Mouse (Mus musculus) limb, embryonic 11.5 days (tissue): ENCODE data around the gene Prkar1a. TPM values are rescaled to one million over a fixed set of nuclear protein-coding genes. Genes with fewer than 3 reads are reported as not detected.
A peak's percentile ranks its signal among the peaks of the same experiment; 100 is the strongest.

Source experiments
- ATAC-seq: fragments of 200-750 bp; cut with Nextera tagmentation; 2 replicates; pipeline ENCODE4 v1.8.0; 2017; ENCODE audit warnings: low read depth; ENCODE audit not compliant: insufficient number of reproducible peaks, low FRiP score, low TSS enrichment
- DNase-seq: peaks from one replicate; pipeline ENCODE4 v3.0.0-alpha.2; 2015; ENCODE audit warnings: low spot score
- H3K27ac ChIP-seq: fragments of 300-500 bp; sonication (generic); replicated peaks from 2 replicates; pipeline ENCODE4 v1.5.1; 2014; ENCODE audit warnings: low read depth, mild to moderate bottlenecking, low read length
- H3K27me3 ChIP-seq: fragments of 300-500 bp; sonication (generic); 2 replicates; pipeline ENCODE4 v1.6.1; 2014; ENCODE audit warnings: mild to moderate bottlenecking, low read length, mixed read lengths; ENCODE audit not compliant: control insufficient read depth, insufficient read depth
- H3K36me3 ChIP-seq: fragments of 300-500 bp; sonication (generic); 2 replicates; pipeline ENCODE4 v1.6.1; 2014; ENCODE audit warnings: mild to moderate bottlenecking, low read length, moderate library complexity, mixed read lengths; ENCODE audit not compliant: control insufficient read depth, insufficient read depth
- H3K4me1 ChIP-seq: fragments of 300-500 bp; sonication (generic); 2 replicates; pipeline ENCODE4 v1.6.1; 2014; ENCODE audit warnings: low read length, mixed read lengths; ENCODE audit not compliant: control insufficient read depth, insufficient read depth
- H3K4me2 ChIP-seq: fragments of 300-500 bp; sonication (generic); 2 replicates; pipeline ENCODE4 v1.6.1; 2014; ENCODE audit warnings: low read depth, mild to moderate bottlenecking, moderate library complexity; ENCODE audit not compliant: severe bottlenecking
- H3K4me3 ChIP-seq: fragments of 300-500 bp; sonication (generic); 2 replicates; pipeline ENCODE4 v1.5.1; 2014; ENCODE audit warnings: low read depth, low read length
- H3K9ac ChIP-seq: fragments of 300-500 bp; sonication (generic); 2 replicates; pipeline ENCODE4 v1.6.1; 2014; ENCODE audit warnings: mild to moderate bottlenecking, low read length
- H3K9me3 ChIP-seq: fragments of 300-500 bp; sonication (generic); 2 replicates; pipeline ENCODE4 v1.6.1; 2016; ENCODE audit warnings: low read length; ENCODE audit not compliant: control insufficient read depth
- WGBS: fragments of 180-500 bp; shearing (Covaris S2); extraction: QIAGEN DNeasy Blood & Tissue Kit; methylation state at CpG from one replicate; pipeline ENCODE4 v1.1.7; 2014; 5-methylcytosine and 5-hydroxymethylcytosine counted together
- polyA plus RNA-seq: library from polyadenylated mRNA; unstranded; fragments of >200 nt; fragmentation: Nextera tagmentation; extraction: Ambion mirVana; gene quantifications from 2 replicates; pipeline ENCODE4 v1.2.1, GENCODE M21; 2014

Prkar1a gene
- polyA plus RNA-seq, 1 experiment from 2014 or later: 384 TPM

DNA sequence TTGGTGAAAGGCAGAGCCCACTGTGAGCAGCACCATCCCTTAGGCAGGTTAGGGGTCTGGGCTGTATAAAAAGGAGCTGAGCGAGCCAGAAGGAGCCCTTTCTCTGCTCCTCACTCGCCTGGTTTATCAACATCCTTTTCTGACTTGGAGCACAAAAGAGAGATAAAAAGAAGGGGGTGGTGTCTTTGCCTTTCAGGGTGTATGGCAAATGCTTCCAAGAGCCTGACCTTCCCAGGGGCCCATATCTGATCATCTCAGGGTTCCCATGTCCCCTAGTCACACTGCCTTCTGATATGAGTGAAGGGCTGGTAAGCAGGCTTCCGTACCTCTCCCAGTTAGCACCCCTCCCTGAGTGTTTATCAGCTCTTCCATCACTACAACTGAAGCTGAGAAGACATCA, 21.1 kb upstream of the Prkar1a start:
- no peaks in the 10 kb centered on the region for H3K36me3 ChIP-seq
- H3K27me3 ChIP-seq: no peaks in the 10 kb centered on the region
- no peak overlapping the region for H3K9ac ChIP-seq
- 86% methylated on average over 3 of the region's 3 CpGs for WGBS
- DNase-seq: no peak
- H3K4me1 ChIP-seq: no peaks in the 10 kb centered on the region
- H3K27ac ChIP-seq: no peak overlapping the region
- H3K4me2 ChIP-seq: no peak overlapping the region
- no peak overlapping the region for H3K4me3 ChIP-seq
- no peaks in the 10 kb centered on the region for H3K9me3 ChIP-seq
- ATAC-seq: no peak

GRCm38 (mm10) chr11:109629021-109629521, 20.1 kb upstream of the Prkar1a start:
- no peaks in the 10 kb centered on the region for H3K36me3 ChIP-seq
- ATAC-seq: no peak
- no peak overlapping the region for H3K4me3 ChIP-seq
- H3K9me3 ChIP-seq: no peaks in the 10 kb centered on the region
- 65% methylated on average over 10 of the region's 10 CpGs for WGBS
- H3K9ac ChIP-seq: no peak overlapping the region
- no peak overlapping the region for H3K27ac ChIP-seq
- no peak for DNase-seq
- no peaks in the 10 kb centered on the region for H3K4me1 ChIP-seq
- no peak overlapping the region for H3K4me2 ChIP-seq
- no peaks in the 10 kb centered on the region for H3K27me3 ChIP-seq

GRCm38 (mm10) chr11:109634928-109635327, 14.3 kb upstream of the Prkar1a start:
- Histone ChIP-seq H3K9me3 (no peaks in the 10 kb centered on the region), H3K4me1 (no peaks in the 10 kb centered on the region; the same call in 1 of the 2 replicates), H3K4me3 (no peak overlapping the region), H3K27ac (no peak overlapping the region), H3K4me2 (no peak overlapping the region), H3K36me3 (no peaks in the 10 kb centered on the region), H3K27me3 (no peaks in the 10 kb centered on the region), H3K9ac (no peak overlapping the region)
- WGBS: 78% methylated on average over 9 of the region's 9 CpGs
- DNase-seq (no peak), ATAC-seq (no peak)

DNA sequence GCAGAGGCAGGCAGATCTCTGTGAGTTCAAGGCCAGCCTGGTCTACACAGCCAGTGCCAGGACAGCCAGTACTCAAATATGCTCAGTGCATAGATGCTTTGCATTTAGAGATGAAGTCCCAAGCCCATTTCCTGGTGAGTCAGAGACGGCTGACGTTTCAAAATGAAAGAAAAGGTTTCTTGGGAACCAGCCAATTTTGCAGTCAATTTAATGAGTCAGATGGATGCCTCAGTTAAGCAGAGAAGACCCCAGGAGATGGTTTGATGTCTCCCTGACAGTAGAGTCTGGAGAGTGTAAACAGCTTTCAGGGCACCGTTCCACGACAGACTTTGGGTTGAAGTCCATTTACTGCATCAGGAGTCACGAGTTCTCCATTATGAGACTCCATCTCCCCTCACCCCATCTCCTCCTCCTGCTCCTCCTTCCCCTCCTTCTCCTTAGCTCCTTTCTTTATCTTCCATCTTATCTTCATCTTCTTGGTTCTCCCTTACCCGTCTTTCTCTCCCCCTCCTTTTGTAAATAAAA, 13.3 kb upstream of the Prkar1a start:
- Histone ChIP-seq H3K9ac (no peak overlapping the region), H3K27me3 (no peaks in the 10 kb centered on the region), H3K4me1 (no peaks in the 10 kb centered on the region; the same call in 1 of the 2 replicates), H3K4me2 (no peak overlapping the region), H3K36me3 (no peaks in the 10 kb centered on the region), H3K4me3 (no peak overlapping the region), H3K9me3 (no peaks in the 10 kb centered on the region), H3K27ac (no peak overlapping the region)
- ATAC-seq (no peak), DNase-seq (no peak)
- WGBS: 89% methylated on average over 6 of the region's 6 CpGs

DNA sequence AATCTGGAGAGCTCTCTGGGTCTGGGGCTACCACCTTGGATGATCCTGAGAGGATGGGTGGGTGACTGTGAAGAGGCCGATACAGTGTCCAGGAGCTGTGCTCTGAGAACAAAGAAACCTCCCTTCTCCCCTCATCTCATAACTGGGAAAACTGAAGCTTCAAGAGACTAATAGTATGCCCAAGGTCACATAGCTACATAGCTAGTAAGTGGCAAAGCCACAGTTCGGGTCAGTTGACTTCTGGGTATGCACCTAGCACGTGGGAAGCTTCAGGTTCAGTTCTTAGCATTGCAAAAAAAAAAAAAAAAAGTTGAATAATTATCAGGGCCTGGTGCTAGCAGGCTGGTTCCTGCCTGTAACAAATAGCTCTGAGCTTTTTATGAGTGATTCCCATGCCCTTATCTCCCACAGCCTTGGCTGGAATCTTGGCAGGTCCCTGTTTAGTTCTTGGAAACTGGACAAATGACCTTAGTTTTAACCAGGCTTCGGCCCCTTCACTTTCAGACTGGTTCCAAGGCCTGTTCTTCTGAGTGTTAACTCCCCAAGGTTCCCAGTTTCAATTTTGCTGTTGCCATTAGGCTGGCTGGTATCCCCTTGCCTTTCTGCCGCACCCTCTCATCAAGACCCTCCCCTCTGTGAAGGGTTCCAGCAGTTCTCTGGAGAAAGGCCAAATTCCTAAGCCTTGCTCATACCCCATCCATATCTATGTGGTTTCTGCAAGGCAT, 7.5 kb upstream of the Prkar1a start:
- no peak for ATAC-seq
- Histone ChIP-seq H3K9me3 (no peaks in the 10 kb centered on the region), H3K27ac (no peak overlapping the region), H3K4me3 (no peak overlapping the region), H3K9ac (no peak overlapping the region), H3K27me3 (no peaks in the 10 kb centered on the region), H3K4me1 (no peaks in the 10 kb centered on the region), H3K4me2 (no peak overlapping the region), H3K36me3 (no peaks in the 10 kb centered on the region)
- 83% methylated on average over 5 of the region's 5 CpGs for WGBS
- no peak for DNase-seq

DNA sequence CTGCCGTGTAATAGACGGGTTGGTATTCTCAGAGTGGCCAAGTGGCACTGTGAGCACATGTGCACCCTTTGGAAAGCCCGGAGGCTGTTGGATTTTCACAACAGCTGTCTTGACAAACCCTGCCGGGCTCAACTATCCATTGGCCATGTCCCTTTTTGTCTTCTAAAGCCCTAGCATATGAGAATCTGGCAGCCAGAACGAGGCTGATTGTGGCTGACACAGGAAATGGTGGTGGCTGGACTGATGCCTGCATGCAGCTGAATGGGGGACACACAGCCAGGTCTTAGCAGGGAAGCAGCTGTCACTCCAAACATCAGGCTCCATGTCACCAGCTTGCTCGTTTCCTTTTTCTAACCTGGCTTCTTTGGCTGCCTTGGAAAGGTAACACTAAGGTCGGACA, 695 bp upstream of the Prkar1a start:
- no peak overlapping the region for H3K4me2 ChIP-seq
- no peaks in the 10 kb centered on the region; the same call in 1 of the 2 replicates for H3K36me3 ChIP-seq
- no peaks in the 10 kb centered on the region for H3K27me3 ChIP-seq
- DNase-seq: no peak
- peaks cover 4% of the 10 kb centered on the region; the same call in 1 of the 2 replicates for H3K4me1 ChIP-seq
- no peak overlapping the region for H3K27ac ChIP-seq
- no peak for ATAC-seq
- H3K9ac ChIP-seq: no peak overlapping the region
- H3K9me3 ChIP-seq: no peaks in the 10 kb centered on the region
- WGBS: 57% methylated on average over 7 of the region's 7 CpGs
- H3K4me3 ChIP-seq: no peak overlapping the region

- H3K9me3 ChIP-seq: no peaks in the 10 kb centered on the region
- H3K4me2 ChIP-seq: peak overlapping the region; percentile 75
- WGBS: 2% methylated on average over 31 of the region's 31 CpGs
- no peaks in the 10 kb centered on the region for H3K27me3 ChIP-seq
- H3K4me3 ChIP-seq: peak overlapping the region; percentile 95
- peak overlapping the region; percentile 52 for H3K9ac ChIP-seq
- ATAC-seq: peak; percentile 79
- H3K36me3 ChIP-seq: no peaks in the 10 kb centered on the region; the same call in none of the 2 replicates
- 0 out of 2 replicates have a peak overlapping the region, but pooled peaks have one; percentile 36 for H3K27ac ChIP-seq
- peaks cover 4% of the 10 kb centered on the region; the same call in 1 of the 2 replicates for H3K4me1 ChIP-seq
- DNase-seq: peak; percentile 76
Measured at GRCm38 (mm10) chr11:109649975-109650701, 933 bp downstream of the Prkar1a start.

GRCm38 (mm10) chr11:109650788-109651565, 1.8 kb downstream of the Prkar1a start:
- H3K4me3 ChIP-seq: peak overlapping the region; percentile 95
- WGBS: under 1% methylated on average over 77 of the region's 90 CpGs
- no peaks in the 10 kb centered on the region for H3K27me3 ChIP-seq
- H3K9ac ChIP-seq: peak overlapping the region; percentile 95
- peak; percentile 93 for DNase-seq
- H3K4me2 ChIP-seq: peak overlapping the region; percentile 75
- peak overlapping the region; percentile 90 for H3K27ac ChIP-seq
- no peaks in the 10 kb centered on the region for H3K9me3 ChIP-seq
- no peaks in the 10 kb centered on the region; the same call in none of the 2 replicates for H3K36me3 ChIP-seq
- peak; percentile 95 for ATAC-seq
- H3K4me1 ChIP-seq: peaks cover 4% of the 10 kb centered on the region; the same call in 1 of the 2 replicates
